Mouse (Mus musculus) cerebellum, postnatal 4 days (tissue): ENCODE data around the gene Camk2b.
A peak's percentile ranks its signal among the peaks of the same experiment; 100 is the strongest.
"Not testable (repeated sequence)": the region's sequence is repeated elsewhere in the genome, so short reads cannot be mapped to it uniquely, and the experiment has no call there.

Experiments used
- DNase-seq, 2 experiments: peaks; one replicate each; pipeline ENCODE4 v3.0.0; 2022; ENCODE audit warnings: low spot score in 2 of 2, mixed read lengths in 1 of 2

The Camk2b gene

DNA sequence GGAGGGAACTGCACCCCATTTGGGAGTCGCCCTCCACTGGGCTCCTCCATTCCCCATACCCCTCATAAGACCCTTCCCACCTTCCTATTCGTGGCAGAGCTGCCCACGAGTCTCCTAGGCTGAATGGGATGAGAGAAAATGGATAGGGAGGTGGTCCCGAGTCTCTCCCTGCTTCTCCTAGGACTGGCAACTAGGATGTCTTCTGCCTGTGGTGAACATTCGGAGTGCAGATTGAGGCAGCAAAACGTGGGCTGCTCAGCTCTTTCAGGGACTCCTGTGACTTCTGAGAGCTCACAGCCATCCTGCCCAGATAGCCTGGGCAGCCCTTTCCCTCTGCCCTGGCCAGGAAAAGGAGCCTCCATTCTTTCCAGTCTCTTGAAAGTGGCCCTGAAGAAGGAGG lies at the start of gene Camk2b:
Gene Camk2b (minus strand): TSS at position 187 of the 400 bp plus-strand sequence.
- no peak for DNase-seq

GRCm38 (mm10) chr11:6111734-6112484 lies 45.7 kb upstream of the Camk2b start:
- DNase-seq = no peak

- DNase-seq = no peak
Observed at GRCm38 (mm10) chr11:6109990-6110389, 43.8 kb upstream of the Camk2b start.

DNA sequence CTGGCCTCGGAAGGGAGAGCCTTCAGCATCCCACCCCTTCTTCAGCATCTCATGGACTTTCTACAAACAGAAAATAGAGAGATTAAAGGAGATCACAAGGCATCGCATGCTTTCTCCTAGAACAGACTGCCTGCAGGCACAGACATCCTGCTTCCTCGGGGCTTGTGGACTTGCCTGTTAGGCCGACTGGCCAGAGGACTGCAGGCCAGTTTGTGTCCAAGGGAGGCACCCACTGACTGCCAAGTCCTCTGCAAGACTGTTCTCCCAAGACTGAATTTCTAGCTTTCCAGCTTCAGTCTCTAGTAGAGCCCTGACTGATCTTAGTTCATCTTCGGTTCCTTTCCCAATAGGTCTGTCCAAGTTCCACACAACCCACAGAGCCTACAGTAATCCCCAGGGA lies 42.1 kb upstream of the Camk2b start:
- no peak for DNase-seq

DNA sequence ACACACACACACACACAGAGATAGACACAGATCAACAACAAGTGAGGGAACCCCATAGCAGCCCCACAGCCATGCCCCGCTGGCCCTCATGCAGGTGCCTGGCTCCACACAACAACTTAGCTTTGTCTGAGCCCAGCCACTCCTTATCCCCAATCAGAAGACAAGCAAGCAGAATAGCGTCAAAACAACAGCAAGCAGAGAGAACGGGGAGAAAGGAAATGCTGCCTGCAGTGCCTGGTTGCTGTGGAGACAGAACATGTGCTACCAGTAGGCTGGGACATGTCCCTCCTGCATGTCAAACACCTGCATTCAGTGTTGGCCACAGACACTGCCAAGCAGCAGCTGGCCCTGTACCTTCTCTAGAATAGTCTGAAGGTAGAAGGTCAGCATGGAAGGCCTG lies 41.6 kb upstream of the Camk2b start:
- DNase-seq = no peak

DNA sequence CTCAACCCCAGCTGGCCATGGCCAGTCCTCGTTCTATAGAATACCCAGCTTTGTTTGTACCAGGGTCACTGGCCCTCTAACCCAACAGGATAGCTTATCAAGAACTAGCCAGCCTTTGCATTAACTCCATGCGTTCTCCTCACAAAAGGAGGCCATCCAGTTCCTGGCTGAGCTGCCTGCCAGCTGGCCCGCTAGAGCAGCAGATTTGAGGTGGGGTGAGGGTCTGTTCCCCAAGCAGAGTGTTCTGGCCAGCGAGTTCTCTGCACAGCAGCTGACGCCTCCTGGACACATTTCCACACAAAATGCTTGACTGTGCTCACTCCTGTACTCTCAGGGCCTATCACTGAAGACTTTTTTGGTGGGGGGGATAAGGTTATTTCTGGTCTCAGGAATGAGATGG lies 38.6 kb upstream of the Camk2b start:
- peak in 1 of 2 experiments; percentile 26 for DNase-seq

DNA sequence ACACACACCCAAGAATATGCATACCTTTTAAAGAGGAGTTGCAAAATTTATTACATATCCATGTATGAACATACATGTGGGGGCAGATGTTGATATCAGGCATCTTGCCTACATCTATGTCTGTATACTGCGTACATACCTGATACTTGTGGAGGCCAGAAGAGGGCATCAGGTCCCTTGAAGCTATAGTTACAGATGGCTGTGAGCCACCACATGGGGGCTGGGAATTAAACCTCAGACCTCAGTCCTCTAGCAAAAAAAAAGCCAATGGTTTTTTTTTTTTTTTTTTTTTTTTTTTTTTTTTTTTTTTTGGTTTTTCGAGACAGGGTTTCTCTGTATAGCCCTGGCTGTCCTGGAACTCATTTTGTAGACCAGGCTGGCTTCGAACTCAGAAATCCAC lies 30.5 kb upstream of the Camk2b start:
- DNase-seq = not testable (repeated sequence)

- no peak for DNase-seq
Observed at GRCm38 (mm10) chr11:6086991-6087390, 20.8 kb upstream of the Camk2b start.

DNA sequence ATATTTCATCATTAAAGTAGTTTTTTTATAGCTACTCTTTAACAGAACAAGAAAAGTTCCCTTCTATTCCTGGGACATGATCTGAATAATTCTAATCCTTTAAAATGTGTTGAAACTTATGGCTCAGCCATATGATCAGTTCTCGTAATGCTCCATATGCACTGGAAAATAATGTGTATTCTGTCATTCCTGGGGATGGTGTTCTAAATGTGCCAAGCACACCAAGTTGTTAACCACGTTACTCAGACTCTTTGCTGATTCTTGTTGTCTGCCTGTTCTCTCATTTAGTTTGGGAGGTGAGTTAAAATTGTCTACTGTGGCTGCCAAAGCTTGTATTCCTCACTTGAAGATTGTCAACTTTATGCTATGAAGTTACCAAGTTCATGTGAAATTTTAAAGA lies 12.6 kb upstream of the Camk2b start:
- no peak for DNase-seq

DNA sequence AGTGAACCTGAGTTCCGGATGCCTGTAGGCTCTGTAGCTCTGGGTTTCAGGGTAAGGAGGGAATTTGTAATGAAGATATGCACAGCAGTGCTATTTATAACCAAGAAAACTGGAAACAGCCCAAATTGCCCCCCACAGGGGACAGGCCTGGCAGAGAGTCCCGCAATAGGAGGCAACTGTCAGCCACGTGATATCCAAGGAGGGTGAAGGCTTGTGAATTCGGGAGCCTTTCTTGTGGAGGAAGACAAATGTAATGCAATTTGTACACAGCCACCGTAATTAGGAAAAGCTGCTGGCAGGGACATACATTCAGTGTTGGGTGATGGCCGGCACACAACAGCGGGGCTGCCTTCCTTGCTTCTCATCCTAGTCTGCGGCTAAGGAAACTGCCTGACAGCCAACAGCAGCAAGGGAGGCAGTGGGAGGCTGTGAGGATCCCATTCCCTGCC lies 9.5 kb upstream of the Camk2b start:
- peak in 1 of 2 experiments; percentile 62 for DNase-seq

- no peak for DNase-seq
Observed at GRCm38 (mm10) chr11:6068181-6068957, 2.2 kb upstream of the Camk2b start.

DNA sequence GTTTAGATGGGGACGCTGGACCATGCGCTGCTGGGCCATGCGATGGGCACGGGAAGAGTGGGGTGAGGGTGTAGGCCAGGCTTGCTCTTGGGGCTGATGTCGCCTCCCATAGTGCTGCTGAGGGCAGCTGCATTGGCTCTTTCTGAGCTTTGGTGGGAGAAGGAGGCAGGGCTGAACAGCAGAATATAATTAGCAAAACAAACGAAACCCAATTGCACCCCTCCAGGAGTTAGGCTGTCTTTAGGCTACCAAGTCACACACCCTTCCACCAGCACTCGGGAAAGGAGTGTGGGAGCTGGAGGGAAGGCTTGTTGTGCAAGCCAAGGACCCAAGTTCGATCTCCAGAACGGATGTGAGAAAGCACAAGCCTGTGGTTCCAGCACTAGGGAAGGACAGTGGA lies 998 bp upstream of the Camk2b start:
- DNase-seq = no peak

DNA sequence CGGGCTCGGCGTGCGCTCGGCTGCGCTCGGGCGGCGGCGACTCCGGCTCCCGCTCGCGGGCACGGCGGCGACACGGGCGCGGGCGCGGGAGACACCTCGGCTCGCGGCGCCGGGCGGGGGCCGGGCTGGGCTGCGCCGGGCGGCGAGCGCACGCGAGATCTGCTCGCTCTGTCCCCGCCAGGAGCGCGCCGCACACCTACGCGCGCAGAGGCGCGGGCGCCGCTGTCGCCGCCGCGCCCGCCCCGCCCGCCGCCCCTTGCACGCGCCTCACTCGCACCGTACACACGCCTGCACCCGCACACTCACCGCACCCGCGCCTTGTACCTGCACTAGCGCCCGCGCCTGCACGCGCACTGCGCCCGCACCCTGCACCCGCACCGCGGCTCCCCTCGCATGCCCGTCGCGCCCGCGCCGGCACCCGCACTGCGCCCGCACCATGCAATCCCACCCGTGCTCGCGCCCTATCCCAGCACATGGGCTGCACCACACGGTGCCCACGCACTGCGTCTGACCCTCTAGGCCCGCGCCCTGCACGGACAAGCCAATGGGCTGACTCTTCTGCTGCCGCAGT lies 526 bp downstream of the Camk2b start:
- DNase-seq = peak in 1 of 2 experiments; percentile 66

DNA sequence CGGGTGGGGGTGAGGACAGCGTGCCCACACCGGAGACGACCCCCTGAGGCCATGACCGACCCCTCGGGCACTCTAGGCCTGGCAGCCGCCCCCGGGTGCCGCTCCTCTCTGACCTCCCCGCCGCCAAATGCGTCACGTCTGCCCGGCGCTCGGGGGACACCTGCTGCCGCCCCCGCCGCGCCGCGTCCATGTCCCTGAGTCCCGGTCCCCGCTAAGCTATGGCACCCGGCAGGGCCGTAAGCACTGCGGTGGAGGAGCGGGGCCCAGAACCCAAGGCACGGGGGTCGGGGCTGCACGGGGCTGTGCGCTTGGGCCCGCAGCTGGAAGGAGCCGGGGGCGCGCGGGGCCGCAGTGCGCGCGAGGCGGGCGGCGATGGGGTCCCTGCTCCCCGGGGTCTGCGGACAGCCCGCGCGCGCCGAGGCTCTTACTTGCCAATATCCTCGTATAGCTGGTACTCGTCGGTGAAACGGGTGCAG lies 1.1 kb downstream of the Camk2b start:
- no peak for DNase-seq

GRCm38 (mm10) chr11:6064215-6065045 lies 1.7 kb downstream of the Camk2b start:
- DNase-seq = no peak

GRCm38 (mm10) chr11:6063501-6064214 lies 2.5 kb downstream of the Camk2b start:
- DNase-seq = no peak

GRCm38 (mm10) chr11:6063065-6063464 lies 3.1 kb downstream of the Camk2b start:
- no peak for DNase-seq

DNA sequence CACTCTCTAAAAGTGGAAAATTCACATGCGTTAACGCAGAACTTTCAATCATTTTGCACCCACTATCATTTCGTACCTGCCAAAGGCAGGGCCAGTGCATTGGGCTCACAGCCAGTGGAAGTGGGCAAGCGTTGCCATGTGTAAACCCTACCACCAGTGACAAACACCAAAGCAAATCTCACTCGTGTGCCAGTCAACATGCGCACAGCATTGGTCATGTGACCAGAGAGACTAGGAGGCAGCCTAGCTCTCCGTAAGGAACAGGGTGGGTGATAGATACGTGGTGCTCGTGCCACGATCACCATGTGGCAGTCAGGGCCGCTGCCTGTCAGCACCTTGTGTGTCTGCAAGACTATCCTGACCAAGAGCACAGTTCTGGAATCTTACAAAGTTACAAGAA lies 3.8 kb downstream of the Camk2b start:
- DNase-seq = no peak

DNA sequence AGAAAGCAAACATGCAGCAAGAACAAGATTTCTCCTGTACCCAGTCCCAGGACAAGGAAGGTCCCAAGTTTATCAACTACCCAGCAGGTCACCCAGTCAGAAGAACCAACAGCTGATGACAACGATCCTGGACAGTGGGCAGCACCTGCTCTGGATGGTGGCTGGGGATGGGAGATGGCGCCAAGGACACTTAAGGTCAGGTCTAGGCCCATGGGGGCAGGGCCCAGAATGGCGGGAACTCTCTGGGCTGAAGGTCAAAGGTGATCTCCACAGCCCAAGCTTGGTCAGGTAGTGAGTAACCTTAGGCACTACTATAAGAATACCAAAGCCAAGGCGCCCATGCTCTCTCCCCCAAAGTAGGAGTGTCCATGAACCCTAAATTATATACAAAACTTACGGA lies 4.3 kb downstream of the Camk2b start:
- no peak for DNase-seq

GRCm38 (mm10) chr11:6059162-6059561 lies 7.0 kb downstream of the Camk2b start:
- no peak for DNase-seq

DNA sequence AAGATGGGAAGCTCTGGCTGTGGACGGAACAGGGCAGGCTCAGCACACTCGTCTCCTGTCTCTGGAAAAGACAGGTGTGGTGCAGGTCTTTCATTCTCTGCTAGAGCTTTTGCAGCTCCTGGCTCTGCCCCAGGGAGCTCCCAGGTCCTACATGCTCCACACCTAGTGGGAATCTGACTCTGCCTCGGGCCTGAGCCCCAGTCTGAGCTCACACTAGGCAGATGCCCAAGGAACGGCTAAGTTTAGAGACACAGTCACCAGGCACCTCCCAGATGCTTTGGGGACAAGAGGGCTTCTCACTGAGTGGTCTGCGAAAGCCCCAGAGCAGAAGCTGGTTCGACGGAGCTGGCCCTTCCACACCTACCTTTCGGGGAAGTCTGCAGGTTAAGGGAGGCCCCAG lies 12.8 kb downstream of the Camk2b start:
- DNase-seq = no peak
